Mouse (Mus musculus) embryo, embryonic 11 days (tissue): ENCODE results near the gene Hcn3.

Experiments used
- DNase-seq: peaks from one replicate; pipeline ENCODE4 v3.0.0-alpha.2; 2015

Gene Hcn3

GRCm38 (mm10) chr3:89159616-89160344 is at the start of gene Hcn3:
Hcn3 (minus strand) TSS chr3:89160196.
- peak; percentile 92 for DNase-seq

GRCm38 (mm10) chr3:89209731-89210130 is 49.7 kb upstream of the Hcn3 start:
- no peak for DNase-seq

- no peak for DNase-seq
Measured at GRCm38 (mm10) chr3:89208736-89209135, 48.7 kb upstream of the Hcn3 start.

GRCm38 (mm10) chr3:89208075-89208657 is 48.2 kb upstream of the Hcn3 start:
- DNase-seq: no peak

- no peak for DNase-seq
Measured at GRCm38 (mm10) chr3:89206695-89207094, 46.7 kb upstream of the Hcn3 start.

GRCm38 (mm10) chr3:89206079-89206478 is 46.1 kb upstream of the Hcn3 start:
- no peak for DNase-seq

- no peak for DNase-seq
Measured at GRCm38 (mm10) chr3:89203142-89203514, 43.1 kb upstream of the Hcn3 start.

- DNase-seq: peak; percentile 93
Measured at GRCm38 (mm10) chr3:89202253-89203141, 42.5 kb upstream of the Hcn3 start, which contains the start of gene Gba. Gba (plus strand) TSS chr3:89202928.

- no peak for DNase-seq
Measured at GRCm38 (mm10) chr3:89199839-89200238, 39.8 kb upstream of the Hcn3 start.

- peak; percentile 97 for DNase-seq
Measured at GRCm38 (mm10) chr3:89195979-89196877, 36.2 kb upstream of the Hcn3 start.

GRCm38 (mm10) chr3:89193853-89194252 is 33.9 kb upstream of the Hcn3 start:
- no peak for DNase-seq

GRCm38 (mm10) chr3:89193351-89193750 is 33.4 kb upstream of the Hcn3 start:
- no peak for DNase-seq

- no peak for DNase-seq
Measured at GRCm38 (mm10) chr3:89190436-89190835, 30.4 kb upstream of the Hcn3 start.

- no peak for DNase-seq
Measured at GRCm38 (mm10) chr3:89188478-89188875, 28.5 kb upstream of the Hcn3 start.

- no peak for DNase-seq
Measured at GRCm38 (mm10) chr3:89187690-89188477, 27.9 kb upstream of the Hcn3 start.

GRCm38 (mm10) chr3:89187197-89187596 is 27.2 kb upstream of the Hcn3 start:
- DNase-seq: no peak

GRCm38 (mm10) chr3:89183959-89184315 is 23.9 kb upstream of the Hcn3 start:
- DNase-seq: no peak

- peak; percentile 92 for DNase-seq
Measured at GRCm38 (mm10) chr3:89183058-89183958, 23.3 kb upstream of the Hcn3 start, which contains the start of gene Fam189b. Fam189b (plus strand) TSS chr3:89183143.

- DNase-seq: no peak
Measured at GRCm38 (mm10) chr3:89182531-89183057, 22.6 kb upstream of the Hcn3 start.
